Mouse (Mus musculus): Measurements from ENCODE around the gene Asah2.

GRCm38 (mm10) chr19:32107771-32108306 is at the start of gene Asah2:
- TF ChIP-seq CHD1 (IDR thresholded peaks at IDR 0.05; ENCODE audit: low read depth, low read length) (no peak), POLR2AphosphoS2 (IDR thresholded peaks at IDR 0.05; ENCODE audit: low read depth, low read length) (no peak), ZNF384 (IDR thresholded peaks at IDR 0.05; ENCODE audit: low read depth, low read length) (no peak), CTCF (conservative IDR thresholded peaks at IDR 0.05 in 1 of 2, IDR thresholded peaks at IDR 0.05 in 1 of 2; ENCODE audit: low read depth in 2 of 2, low read length in 2 of 2) (no peak), ZKSCAN1 (IDR thresholded peaks at IDR 0.05; ENCODE audit: borderline replicate concordance, low read depth, low read length) (no peak), CHD2 (IDR thresholded peaks at IDR 0.05; ENCODE audit: low read length) (no peak), USF2 (conservative IDR thresholded peaks at IDR 0.05; ENCODE audit: low read depth, low read length) (no peak), POLR2A (IDR thresholded peaks at IDR 0.05; ENCODE audit: low read depth, low read length) (peak; percentile 46; the same call in 1 of the 2 replicates), ZC3H11A (IDR thresholded peaks at IDR 0.05; ENCODE audit: low read depth, low read length) (no peak), MYC (IDR thresholded peaks at IDR 0.05; ENCODE audit: low read depth, low read length) (no peak), MAX (IDR thresholded peaks at IDR 0.05; ENCODE audit: low read length) (no peak), MAFK (IDR thresholded peaks at IDR 0.05; ENCODE audit: insufficient replicate concordance, low read length) (no peak), ELF1 (IDR thresholded peaks at IDR 0.05; ENCODE audit: low read depth, low read length) (no peak)

Data from CH12.LX (cell line).